ENCODE assay signal across 8 mouse cellular contexts in genomic region chr2:32646379-32647056, GRCm38 (mm10). TPM values are rescaled to one million over a fixed set of nuclear protein-coding genes. Genes with fewer than 3 reads are reported as not detected.
DNase-seq lines count a peak whose midpoint lies in the region; ATAC-seq and TF ChIP-seq lines count a peak whose summit lies in the region.

Gene Eng (plus strand): TSS chr2:32646595.

- peak within 1 kb of the TSS; percentile 85 for H3K27ac ChIP-seq in embryonic facial prominence, embryonic 10.5 days (replicated peaks)
- peak within 1 kb of the TSS; percentile 95 for H3K27ac ChIP-seq in heart, adult 2 months
- H3K27ac ChIP-seq in midbrain, embryonic 15.5 days: 0 out of 2 replicates have a peak within 1 kb of the TSS, but pooled peaks have one; percentile 20

- no peaks in the 10 kb centered on the region for H3K27me3 ChIP-seq in embryonic facial prominence, embryonic 10.5 days (replicated peaks; ENCODE audit: low read depth, poor library complexity, severe bottlenecking)
- H3K27me3 ChIP-seq in heart, adult 2 months (ENCODE audit: control insufficient read depth, insufficient read depth, low read length): no peaks in the 10 kb centered on the region
- no peaks in the 10 kb centered on the region for H3K27me3 ChIP-seq in midbrain, embryonic 15.5 days (replicated peaks)

- H3K4me2 ChIP-seq in midbrain, embryonic 15.5 days: no peak within 1 kb of the TSS

- H3K9ac ChIP-seq in heart, adult 2 months (ENCODE audit: low read depth, low read length): peak within 1 kb of the TSS; percentile 97
- H3K9ac ChIP-seq in midbrain, embryonic 15.5 days: no peak within 1 kb of the TSS

- peak; percentile 14 for DNase-seq in T-cell, adult 2 months (ENCODE audit: low spot score)
- DNase-seq in embryonic facial prominence, embryonic 10.5 days (ENCODE audit: low spot score): no peak
- DNase-seq in heart, adult 2 months: peak; percentile 90 to 91
- DNase-seq in kidney, adult 18-20 months: peak; percentile 80
- peak; percentile 58 for DNase-seq in liver
- no peak for DNase-seq in embryo, embryonic 10.5 days (ENCODE audit: low spot score)
- DNase-seq in retina, postnatal 1 day: no peak

- peak within 1 kb of the TSS; percentile 46 for H3K4me3 ChIP-seq in embryonic facial prominence, embryonic 10.5 days
- peak within 1 kb of the TSS; percentile 73 for H3K4me3 ChIP-seq in heart, adult 2 months
- H3K4me3 ChIP-seq in midbrain, embryonic 15.5 days: peak within 1 kb of the TSS; percentile 19

- no peak for TF ChIP-seq CTCF in heart, adult 2 months (IDR thresholded peaks at IDR 0.05)

- peaks cover 3% of the 10 kb centered on the region; the same call in 1 of the 2 replicates for H3K79me2 ChIP-seq in heart, adult 2 months (replicated peaks; ENCODE audit: control insufficient read depth, insufficient read depth, low read length)

- H3K36me3 ChIP-seq in embryonic facial prominence, embryonic 10.5 days (replicated peaks): no peaks in the 10 kb centered on the region
- H3K36me3 ChIP-seq in heart, adult 2 months (ENCODE audit: control insufficient read depth, insufficient read depth, low read length): no peaks in the 10 kb centered on the region
- H3K36me3 ChIP-seq in midbrain, embryonic 15.5 days (replicated peaks): no peaks in the 10 kb centered on the region

- intact Hi-C loops in heart, adult 2 months (cut with DNase I): loop anchor here (1.0 kb wide), 1 partner anchor 9 kb away; no protein-coding TSS in a partner anchor

- WGBS in embryonic facial prominence, embryonic 10.5 days: 55% methylated on average over 31 of the region's 31 CpGs
- 21% methylated on average over 31 of the region's 31 CpGs for WGBS in heart, adult 2 months
- WGBS in midbrain, embryonic 15.5 days: 57% methylated on average over 31 of the region's 31 CpGs

- no peaks in the 10 kb centered on the region for H3K9me3 ChIP-seq in embryonic facial prominence, embryonic 10.5 days
- no peaks in the 10 kb centered on the region for H3K9me3 ChIP-seq in midbrain, embryonic 15.5 days

- TF ChIP-seq EP300 in heart, adult 2 months (IDR thresholded peaks at IDR 0.05; ENCODE audit: insufficient read depth, low read depth, low read length): 0 out of 2 replicates have a peak, but pooled peaks have one; percentile 64

- ATAC-seq in midbrain, embryonic 15.5 days (replicated peaks): no peak

- H3K4me1 ChIP-seq in embryonic facial prominence, embryonic 10.5 days: peaks cover 45% of the 10 kb centered on the region
- peaks cover 26% of the 10 kb centered on the region for H3K4me1 ChIP-seq in heart, adult 2 months (ENCODE audit: control insufficient read depth, insufficient read depth, low read length)
- no peaks in the 10 kb centered on the region for H3K4me1 ChIP-seq in midbrain, embryonic 15.5 days

- TF ChIP-seq POLR2A in heart, adult 2 months (IDR thresholded peaks at IDR 0.05; ENCODE audit: insufficient read depth, low read depth, low read length): peak; percentile 89

RNA-seq across cellular contexts. Expression of gene Eng, which starts in this region (rescaled TPM):
- polyA plus RNA-seq in embryonic facial prominence, embryonic 10.5 days (2016; fragmentation: Nextera tagmentation; extraction: Ambion mirVana): 23.7 and 25.5 TPM in 2 replicates
- 100 to 1,000 TPM; 113 to 122 TPM for total RNA-seq in heart, adult 2 months (2021)
- 230 and 239 TPM in 2 replicates for polyA plus RNA-seq in heart, adult 2 months (2012; rRNA removed)
- 32.4 and 32.8 TPM in 2 replicates for polyA plus RNA-seq in midbrain, embryonic 15.5 days (2015; fragmentation: Nextera tagmentation; extraction: Ambion mirVana)

Comparison
In these comparisons a context has a peak if more than half of its experiments do, and no peak if none do; other contexts are left out.
1. DNase-seq: peak in T-cell, adult 2 months (single experiment), heart, adult 2 months (2 of 2), kidney, adult 18-20 months (single experiment) and liver (single experiment); none in embryonic facial prominence, embryonic 10.5 days (single experiment), embryo, embryonic 10.5 days (single experiment) and retina, postnatal 1 day (single experiment).
2. H3K27ac ChIP-seq: peak in every context shown above with its lines; median percentile 95 in heart, adult 2 months; 85 in embryonic facial prominence, embryonic 10.5 days; 20 in midbrain, embryonic 15.5 days.
3. H3K4me3 ChIP-seq: peak in every context shown above with its lines; median percentile 73 in heart, adult 2 months; 46 in embryonic facial prominence, embryonic 10.5 days; 19 in midbrain, embryonic 15.5 days.